Mouse (Mus musculus) Muller cell, postnatal 12 days (primary cell): ENCODE data around the gene Rad18.
A peak's percentile ranks its signal among the peaks of the same experiment; 100 is the strongest.

Source experiments
- DNase-seq: peaks from one replicate; pipeline ENCODE4 v3.0.0-alpha.2; 2015; ENCODE audit errors: inconsistent ontology term

Rad18 gene

GRCm38 (mm10) chr6:112684065-112684464, 12.4 kb downstream of the Rad18 start:
- DNase-seq = no peak

DNA sequence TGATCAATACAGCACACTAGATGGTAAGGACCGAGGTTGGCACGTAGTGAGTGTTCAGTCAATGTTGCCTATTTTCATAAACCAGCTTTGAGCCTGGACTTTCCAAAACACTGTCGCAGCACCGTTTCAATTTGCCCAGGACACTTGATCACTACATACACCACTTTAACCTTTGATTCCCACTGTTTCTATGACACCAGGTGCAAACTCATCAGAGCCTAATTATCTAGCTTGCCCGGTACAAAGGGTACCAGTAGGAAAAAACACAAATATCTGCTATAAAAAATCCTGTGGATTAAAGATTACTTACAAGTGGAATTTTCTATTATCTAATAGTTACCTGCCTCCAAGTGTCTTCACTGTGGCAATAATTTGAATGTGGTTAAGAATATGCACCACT, 64.4 kb downstream of the Rad18 start:
- DNase-seq = no peak

DNA sequence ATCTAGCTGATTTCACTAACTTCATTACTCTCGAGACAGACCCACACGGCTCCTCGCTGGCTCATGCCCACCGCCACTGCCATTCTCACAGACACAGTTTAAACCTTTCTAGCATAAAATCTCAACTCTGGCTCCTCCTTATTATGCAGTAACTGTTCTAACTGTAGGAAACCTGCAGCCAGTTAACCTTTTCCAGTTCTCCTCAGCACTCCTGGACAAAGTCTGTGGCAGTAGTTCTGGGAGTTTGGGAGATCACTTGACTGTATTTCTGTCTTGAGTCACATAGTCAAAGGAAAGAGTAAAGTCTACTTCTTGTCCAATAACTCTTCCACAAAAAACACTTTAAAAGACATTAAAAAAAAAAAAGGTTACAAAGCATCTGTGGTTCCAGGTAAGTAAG, 66.2 kb downstream of the Rad18 start:
- DNase-seq = no peak

DNA sequence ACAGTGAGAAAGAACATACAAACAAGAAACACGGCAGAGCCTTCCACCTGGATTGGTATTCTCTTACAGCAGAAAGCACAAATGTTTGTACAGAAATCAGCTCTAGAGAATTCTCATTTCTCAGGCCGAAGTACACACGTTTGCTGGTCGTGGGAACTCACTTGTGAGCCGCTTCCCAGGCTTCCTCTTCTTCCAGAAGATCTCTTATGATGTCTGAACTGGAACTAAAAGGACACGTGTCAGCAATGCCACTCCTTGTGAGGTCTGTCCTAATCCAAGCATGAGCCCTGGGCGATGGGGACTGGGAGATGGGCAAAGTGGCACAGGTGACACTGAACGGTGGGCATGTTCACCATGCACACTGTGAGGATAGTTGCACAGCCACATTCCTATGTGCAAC, 68.2 kb downstream of the Rad18 start:
- no peak for DNase-seq

DNA sequence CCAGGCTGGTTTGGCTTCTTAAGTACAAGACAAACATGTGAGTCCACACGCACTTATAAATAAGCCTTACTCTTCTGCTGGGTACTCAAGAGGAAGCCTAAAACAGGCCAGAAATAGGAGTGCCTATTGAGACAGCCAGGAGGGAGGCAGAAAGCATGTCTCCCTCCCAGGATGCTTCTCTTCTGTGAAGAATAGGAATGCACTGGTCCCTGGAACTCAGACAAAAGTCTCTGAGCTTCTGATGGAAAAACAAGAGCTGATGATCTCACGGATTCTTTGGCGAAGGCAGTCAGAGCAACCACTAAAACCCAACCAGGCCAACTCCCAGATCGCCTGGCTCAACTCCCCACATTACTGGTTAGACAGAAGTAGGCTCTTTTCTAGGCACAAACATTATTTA, 74.2 kb downstream of the Rad18 start:
- DNase-seq = peak; percentile 85

GRCm38 (mm10) chr6:112620027-112620426, 76.5 kb downstream of the Rad18 start:
- no peak for DNase-seq

DNA sequence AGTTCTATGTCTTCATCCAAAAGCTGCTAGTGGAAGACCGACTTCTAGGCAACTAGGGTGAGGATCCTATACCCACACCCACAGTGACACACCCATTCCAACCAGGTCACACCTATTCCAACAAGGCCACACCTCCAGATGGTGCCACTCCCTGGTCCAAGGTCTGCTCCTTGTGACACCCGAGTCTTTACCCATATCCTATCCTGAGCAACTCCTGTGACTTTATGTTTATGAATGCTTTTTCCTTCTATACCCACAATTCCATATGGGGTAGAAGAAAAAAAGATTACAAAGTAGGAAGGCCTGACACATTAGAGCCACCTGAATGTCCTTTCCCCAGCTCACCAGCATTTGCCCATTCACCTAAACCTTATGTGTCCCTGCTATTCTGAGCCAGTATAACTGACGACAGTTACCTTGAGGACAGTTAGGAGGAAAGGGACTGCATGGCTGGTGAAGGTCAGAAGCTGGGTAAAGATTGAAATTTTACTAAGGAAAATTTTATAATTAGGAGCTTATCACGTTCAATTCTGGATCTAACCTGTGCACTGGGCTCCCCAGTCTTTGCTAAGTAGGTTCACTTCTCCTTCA, 78.7 kb downstream of the Rad18 start:
- no peak for DNase-seq

DNA sequence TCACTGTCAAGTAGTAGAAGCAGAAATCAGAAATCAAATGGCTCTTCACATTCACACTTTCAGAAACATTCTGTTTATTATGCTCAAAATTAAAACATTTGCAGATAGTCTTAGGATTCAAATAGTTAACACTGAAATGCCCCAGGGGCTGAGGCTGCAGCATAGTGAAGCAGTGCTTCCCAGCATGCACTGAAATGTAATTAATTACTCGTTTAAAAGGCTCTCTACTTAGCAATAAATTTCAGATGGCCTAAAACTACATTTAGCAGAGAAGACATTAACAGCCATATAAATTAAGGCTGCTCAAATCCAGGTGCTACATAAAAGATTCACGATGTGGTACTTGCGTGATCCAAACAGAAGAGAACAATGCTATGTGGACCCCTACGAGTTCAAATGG, 87.5 kb downstream of the Rad18 start:
- no peak for DNase-seq

DNA sequence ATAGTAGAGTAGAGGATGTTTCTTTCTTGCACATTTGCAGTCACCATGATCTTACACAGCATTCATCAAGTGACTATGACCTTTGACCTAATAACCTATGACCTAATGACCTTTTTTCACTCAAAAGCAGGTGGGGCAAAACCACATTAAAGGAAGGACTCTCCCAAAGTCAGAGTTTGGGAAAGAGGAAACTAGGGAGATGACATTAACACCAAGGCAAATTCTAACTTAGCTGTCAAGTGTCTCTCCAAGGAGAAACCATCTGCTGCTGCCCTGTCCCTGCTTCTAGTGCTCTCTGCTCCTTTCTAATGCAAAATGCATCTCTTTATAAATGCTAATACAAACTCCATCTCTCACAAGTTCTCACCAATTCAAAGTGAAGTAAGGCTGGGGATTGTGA, 92.6 kb downstream of the Rad18 start:
- DNase-seq = no peak

DNA sequence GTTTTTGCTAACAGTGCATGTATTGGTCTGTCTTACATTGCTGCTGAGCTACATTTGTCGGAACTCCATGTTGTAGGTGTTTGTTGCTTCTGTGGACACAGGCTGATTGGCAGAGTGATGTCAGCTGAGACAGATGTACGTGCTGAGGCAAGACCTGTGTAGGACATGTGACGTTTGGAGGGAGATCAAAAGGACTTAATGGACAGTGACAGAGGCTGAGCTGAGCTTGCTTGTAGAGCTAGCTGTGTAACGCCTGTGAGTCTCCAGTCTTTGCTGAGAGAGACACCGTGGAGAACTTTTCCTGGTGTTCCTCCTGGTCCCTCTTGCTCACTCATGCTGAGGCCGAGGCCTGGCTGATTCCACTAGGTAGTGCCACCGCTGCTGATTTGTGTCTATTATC, 101.5 kb downstream of the Rad18 start:
- DNase-seq = no peak

DNA sequence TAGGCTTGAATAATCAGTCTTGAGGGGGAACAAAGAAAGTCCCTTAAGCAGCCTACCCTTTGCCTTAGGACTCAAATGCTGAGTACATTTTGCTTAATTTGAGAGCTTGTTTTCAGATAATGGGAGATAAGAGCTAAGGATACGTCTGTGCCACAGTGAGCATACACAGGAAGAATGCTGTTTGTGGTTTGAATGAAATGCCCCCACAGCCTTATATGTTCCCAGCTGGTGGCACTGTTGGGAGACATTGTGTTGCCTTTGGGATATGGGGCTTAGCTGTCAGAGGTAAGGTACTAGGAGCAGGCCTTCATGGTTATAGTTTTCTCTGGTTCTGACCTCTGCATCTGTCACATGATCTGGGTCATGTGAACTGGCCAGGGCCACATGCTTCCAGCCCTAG, 108.6 kb downstream of the Rad18 start:
- no peak for DNase-seq

- DNase-seq = no peak
Measured at GRCm38 (mm10) chr6:112586999-112587398, 109.5 kb downstream of the Rad18 start.

DNA sequence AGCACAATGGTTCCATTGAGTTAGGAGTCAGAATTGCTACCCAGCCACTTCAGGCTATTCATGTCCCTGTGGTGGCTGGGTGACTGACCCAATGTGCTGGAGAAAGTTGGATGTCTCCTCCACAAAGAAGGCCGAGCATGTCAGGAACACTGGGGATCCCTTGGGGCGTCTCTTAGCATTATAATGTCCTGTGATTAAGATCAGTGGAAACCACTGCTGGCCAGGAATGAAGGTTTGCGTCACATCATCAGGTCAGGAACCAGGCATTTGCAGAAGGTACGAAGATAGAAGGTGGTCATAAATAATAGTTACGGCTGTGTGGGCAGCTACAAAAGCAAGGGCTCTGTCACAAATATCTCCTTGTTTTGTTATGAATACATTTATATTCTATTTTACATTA, 111.5 kb downstream of the Rad18 start:
- DNase-seq = no peak

DNA sequence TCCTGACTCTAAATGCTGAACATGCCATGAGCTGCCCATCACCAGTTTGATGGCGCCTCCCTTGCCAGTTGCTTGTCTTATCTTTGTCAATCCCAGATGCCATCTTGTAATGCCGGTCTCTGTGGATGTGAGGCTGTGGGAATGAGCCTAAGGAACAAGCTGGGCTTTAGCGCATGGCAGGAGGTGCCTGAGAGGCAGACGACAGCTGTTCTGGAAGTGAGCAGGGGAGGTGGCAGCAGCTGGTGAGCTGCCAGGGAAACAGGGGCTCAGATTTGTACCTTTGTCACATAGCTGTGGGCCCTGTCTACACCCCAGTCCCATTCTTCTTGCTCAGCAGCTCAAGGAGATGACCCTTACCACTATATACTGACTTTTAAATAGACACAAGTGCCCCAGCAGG, 114.5 kb downstream of the Rad18 start:
- no peak for DNase-seq

- no peak for DNase-seq
Measured at GRCm38 (mm10) chr6:112577198-112577597, 119.3 kb downstream of the Rad18 start.

DNA sequence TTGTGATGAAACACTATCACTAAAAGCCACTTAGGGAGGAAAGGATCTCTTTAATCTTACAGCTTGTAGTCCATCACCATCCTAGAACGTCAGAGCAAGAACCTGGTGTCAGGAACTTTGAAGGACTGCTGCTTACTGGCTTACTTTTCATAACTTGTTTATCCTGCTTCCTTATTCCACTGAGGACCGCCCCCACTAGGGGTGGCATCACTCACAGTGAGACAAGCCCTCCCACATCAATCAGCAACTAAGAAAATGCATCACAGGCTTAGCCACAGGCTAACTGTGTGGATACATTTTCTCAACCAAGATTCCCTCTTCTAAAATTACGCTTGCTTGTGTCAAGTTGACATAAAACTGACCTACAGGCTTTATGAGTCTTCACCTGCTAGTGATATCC, 121.9 kb downstream of the Rad18 start:
- DNase-seq = no peak

DNA sequence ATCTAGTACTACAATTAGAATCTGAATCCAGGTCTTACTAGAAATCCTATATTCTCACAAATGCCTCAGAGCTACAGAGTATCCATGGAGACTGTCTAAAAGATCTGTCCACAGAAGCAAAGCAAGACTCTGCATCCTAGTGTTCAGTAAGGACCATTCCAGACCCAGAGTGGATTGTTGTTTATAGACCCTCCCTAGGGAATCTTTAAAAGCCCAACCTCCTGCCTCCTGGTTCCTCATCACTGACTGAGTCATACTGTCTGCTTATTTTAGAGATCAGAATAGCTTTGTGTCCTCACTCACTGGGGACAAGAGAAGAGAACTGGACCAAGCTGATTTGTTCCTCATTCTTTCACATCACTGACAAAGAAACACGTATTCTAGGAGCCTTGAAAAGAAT, 126.1 kb downstream of the Rad18 start:
- peak; percentile 27 for DNase-seq
